Mouse (Mus musculus): ENCODE measurements around the gene Defb48.

The Defb48 gene

DNA sequence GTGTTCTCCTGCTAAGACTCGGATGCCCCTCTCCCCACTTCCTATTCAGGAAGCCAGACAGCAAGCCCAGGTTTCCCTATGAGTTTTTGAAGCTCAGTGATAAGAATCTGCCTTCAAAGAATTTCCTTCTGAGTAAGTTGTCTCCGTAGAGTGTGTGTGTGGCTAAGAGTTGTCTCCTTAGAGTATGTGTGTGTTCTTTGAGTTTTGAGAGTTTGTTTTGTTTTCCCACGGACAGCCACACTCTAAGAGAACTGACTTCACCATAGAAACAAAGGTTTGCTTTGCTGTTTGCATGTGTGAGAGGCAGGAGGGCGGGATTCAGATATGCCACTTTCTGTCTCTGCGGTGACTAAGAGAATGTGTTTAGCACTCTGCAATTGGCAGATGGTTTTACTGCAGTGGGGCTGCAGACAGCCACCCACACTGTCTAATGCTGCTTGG lies 56.2 kb downstream of the Defb48 start:
- DNase-seq (ENCODE audit: low spot score) = no peak

All from urinary bladder, postnatal 25 days (tissue).